Mouse (Mus musculus): ENCODE data around the gene Tmem30b.

The Tmem30b gene

GRCm38 (mm10) chr12:73517022-73517709 is 29.0 kb downstream of the Tmem30b start:
- DNase-seq (ENCODE audit: low spot score in 2 of 2), result peak; percentile 83 to 87

GRCm38 (mm10) chr12:73516516-73516915 is 29.7 kb downstream of the Tmem30b start:
- DNase-seq (ENCODE audit: low spot score in 2 of 2), result no peak

DNA sequence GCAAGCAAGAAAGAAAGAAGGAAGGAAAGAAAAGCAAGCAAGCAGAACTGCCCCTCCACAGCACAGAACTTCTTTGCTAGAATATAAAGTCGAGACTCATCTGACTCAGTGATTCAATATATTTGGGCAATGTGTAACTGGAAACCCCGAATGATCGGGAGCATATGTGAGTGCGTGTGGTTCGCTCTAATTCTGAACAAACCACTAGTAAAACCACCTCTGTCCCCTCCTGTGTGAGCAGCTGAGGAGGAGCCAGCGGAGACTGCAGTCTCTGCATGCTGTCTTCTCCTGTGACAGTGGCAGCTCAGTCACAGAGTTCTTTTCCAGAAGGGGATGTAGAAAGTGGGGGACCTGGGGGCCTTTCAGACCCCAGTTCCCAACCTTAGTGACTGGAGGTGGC is 31.5 kb downstream of the Tmem30b start:
- DNase-seq (ENCODE audit: low spot score in 2 of 2), result no peak

- no peak for DNase-seq (ENCODE audit: low spot score in 2 of 2)
Measured at GRCm38 (mm10) chr12:73513958-73514357, 32.2 kb downstream of the Tmem30b start.

- no peak for DNase-seq (ENCODE audit: low spot score in 2 of 2)
Measured at GRCm38 (mm10) chr12:73511467-73512047, 34.6 kb downstream of the Tmem30b start.

DNA sequence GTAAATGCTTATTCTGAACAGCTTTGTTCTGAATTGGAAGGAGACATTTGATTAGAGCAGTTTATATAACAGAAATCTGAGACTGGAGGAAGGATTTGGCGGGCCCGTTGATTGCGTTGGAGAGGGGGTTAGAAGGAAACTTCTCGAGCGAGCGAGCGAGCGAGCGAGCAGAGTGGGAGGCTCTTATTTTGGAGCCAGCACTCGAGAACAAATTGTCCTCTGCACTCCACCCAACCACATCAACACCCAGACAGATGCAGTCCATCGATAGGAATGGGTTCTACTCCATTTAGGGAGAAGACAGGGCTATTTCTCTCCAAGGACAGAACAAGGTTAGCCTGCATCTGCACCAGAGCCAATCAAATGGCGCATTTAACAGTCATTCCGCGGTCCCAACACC is 39.1 kb downstream of the Tmem30b start:
- DNase-seq (ENCODE audit: low spot score in 2 of 2), result peak; percentile 56 to 68

DNA sequence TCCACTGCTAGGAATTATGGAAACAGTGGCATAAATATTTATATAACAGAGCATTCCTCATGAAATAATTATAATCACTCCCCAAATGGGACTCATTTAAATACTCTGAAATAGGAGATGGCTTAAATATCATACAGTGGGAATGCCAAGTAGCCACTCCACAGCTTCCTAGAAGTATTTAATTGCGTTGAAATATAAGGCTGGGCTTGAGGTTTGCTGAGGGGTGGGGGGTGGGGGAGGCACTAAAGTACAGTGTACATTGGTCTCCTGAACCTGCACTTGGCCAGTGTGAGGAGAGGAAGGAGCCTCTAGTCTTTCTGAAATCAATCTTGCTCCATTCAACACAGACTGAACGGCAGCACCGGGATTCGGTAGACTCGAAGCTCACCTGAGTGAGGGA is 39.5 kb downstream of the Tmem30b start:
- no peak for DNase-seq (ENCODE audit: low spot score in 2 of 2)

DNA sequence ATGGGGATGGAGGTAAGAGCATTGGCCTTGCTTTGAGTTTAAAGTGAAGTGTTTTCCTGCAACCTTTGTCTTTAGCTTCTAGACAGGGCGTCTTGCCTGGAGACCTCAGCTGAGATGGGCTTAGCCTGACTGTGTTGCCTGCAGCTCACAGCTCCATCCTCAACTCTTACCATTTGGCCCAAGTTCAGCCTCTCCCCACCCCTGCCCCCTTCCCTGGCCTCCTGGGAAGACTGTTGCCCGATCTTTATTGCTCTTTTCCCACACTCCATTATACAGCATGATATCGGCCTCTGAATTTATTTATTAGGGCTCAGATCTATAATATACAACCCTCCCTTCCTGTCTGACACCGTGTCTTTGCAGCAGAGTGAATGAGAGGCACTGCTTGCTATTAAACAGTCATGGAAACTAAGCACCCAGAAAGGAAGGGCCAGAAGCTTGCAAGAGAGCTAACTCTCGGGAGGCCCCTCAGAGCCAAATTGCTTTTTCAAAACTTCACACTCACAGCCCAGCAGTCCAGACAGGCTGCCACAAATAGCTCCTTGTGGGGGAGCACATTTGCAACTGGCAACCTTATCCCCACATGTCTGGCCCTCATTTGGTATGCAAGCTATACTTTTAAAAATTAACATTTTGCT is 45.4 kb downstream of the Tmem30b start:
- peak; percentile 19 to 41 for DNase-seq (ENCODE audit: low spot score in 2 of 2)

GRCm38 (mm10) chr12:73495172-73495571 is 51.0 kb downstream of the Tmem30b start:
- DNase-seq (ENCODE audit: low spot score in 2 of 2), result no peak

GRCm38 (mm10) chr12:73493929-73494530 is 52.2 kb downstream of the Tmem30b start:
- no peak for DNase-seq (ENCODE audit: low spot score in 2 of 2)
